Mouse (Mus musculus): ENCODE measurements at regions not wholly inside any gene's neighbourhood (a gene's known extent, or its start where the extent isn't known, plus 50 kb on each side); places are given as distances from the start of the nearest gene placed in this dataset.
A peak's percentile ranks its signal among the peaks of the same experiment; 100 is the strongest.

- DNase-seq, result no peak
- intact Hi-C loops (cut with DNase I), result no loop called here
These were observed 419.2 kb downstream of the Ajap1 start for GRCm38 (mm10) chr4:153063402-153063801.

- intact Hi-C loops (cut with DNase I), result no loop called here
- no peak for DNase-seq
These were observed 424.5 kb downstream of the Ajap1 start for GRCm38 (mm10) chr4:153058152-153058551.

DNA sequence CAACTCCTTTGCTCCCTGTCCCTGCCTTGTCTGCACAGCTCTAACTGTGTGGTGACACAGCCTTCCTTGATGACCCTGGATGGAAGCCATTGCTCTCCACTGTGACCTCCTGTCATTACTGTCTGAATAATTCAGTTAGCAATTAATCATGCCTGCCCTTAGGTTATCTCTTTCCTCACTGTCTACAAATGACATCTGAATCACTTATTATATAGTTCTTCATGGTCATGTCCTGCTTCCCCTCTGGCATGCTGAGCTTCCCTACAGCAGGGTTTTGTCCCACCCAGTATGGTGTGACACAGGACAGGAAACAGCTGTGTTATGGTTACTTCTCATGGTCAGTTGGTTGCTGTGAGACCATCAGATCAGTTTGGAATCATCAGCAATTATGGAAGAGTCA is 458.9 kb downstream of the Ajap1 start:
- DNase-seq, result no peak
- intact Hi-C loops (cut with DNase I), result no loop called here

GRCm38 (mm10) chr4:153019211-153019610 is 463.4 kb downstream of the Ajap1 start:
- no peak for DNase-seq
- intact Hi-C loops (cut with DNase I), result loop anchor here (10.0 kb wide), 1 partner anchor 394 kb away; no protein-coding TSS in a partner anchor

GRCm38 (mm10) chr4:153018138-153018921 is 464.3 kb downstream of the Ajap1 start:
- no peak for DNase-seq
- intact Hi-C loops (cut with DNase I), result loop anchor here (10.0 kb wide), 1 partner anchor 394 kb away; no protein-coding TSS in a partner anchor

DNA sequence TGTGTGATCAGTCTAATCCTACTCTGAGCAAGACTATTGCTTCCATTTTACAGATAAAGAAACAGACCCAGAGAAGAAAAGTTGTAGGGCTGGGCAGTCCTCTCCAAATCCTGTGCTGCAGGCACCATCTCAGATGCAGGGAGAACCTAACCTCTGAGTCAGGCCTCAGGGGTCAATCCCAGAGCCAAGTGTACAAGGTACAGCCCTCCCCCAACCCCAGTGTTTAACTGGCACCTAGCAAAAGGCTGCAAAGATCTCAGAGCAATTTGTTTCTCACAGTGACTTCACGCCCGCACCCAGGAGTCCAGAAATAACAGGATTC is 464.8 kb downstream of the Ajap1 start:
- no peak for DNase-seq
- intact Hi-C loops (cut with DNase I), result loop anchor here (10.0 kb wide), 1 partner anchor 393 kb away; no protein-coding TSS in a partner anchor

GRCm38 (mm10) chr4:153003338-153003737 is 479.3 kb downstream of the Ajap1 start:
- no peak for DNase-seq

DNA sequence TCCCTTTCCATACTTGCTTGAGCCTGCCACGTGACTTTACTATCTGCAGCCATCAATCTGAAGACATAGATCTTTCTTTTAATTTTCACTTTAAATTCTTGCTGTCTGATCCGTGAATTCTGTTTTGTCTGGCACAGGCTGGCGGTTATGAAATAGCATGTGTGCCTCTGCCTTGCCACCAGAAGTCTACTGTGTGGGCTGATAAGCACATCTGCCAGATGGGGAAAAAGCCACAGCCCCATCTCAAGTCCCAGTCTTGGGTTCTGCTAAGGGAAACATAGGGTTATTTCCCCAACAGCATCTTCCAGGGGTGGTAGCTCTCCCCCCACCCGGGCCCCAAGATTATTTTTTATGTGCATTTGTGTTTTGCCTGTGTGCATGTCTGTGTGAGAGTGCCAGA is 480.1 kb downstream of the Ajap1 start:
- intact Hi-C loops (cut with DNase I), result no loop called here
- DNase-seq, result no peak

More at GRCm38 (mm10) chr4:153003338-153003737, 479.3 kb downstream of the Ajap1 start:
- intact Hi-C loops (cut with DNase I), result no loop called here

DNA sequence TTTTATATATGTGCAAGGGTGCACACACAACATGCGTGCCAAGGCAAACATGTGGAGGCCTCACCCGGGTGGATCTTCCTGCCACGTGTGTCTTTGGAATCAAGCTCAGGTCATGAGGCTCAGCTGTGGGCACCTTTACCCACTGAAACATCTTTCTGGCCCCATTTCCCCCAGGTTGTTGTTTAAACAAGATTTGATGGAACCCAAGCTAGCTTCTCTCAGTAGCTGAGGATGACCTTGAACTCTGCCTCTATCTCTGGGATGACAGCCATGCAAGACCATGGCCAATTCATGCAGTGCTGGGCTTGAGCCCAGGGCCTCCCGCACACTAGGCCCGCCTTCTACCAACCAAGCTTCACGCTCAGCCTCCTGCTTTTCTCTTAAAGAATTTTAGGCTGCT is 480.9 kb downstream of the Ajap1 start:
- no peak for DNase-seq
- intact Hi-C loops (cut with DNase I), result no loop called here

DNA sequence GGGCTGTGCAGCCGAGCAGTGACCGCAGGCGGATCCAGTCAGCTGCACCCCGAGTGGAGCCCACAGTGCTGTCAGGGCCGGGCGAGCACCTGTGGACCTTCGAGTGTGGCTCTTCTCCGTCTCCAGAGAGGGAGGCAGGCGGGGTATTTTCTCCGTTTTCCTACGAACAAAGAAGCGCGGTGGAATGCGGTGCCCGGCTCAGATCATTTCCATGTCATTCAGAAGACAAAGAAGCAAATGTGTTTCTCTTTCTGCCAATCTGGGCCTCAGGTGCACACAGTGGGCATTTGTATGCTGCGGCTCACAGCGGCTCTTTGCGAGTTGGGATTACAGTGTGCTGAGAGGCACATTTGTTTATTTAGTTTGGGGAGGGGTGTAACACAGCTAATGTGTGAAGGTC is 483.1 kb downstream of the Ajap1 start:
- DNase-seq, result no peak
- intact Hi-C loops (cut with DNase I), result no loop called here

- intact Hi-C loops (cut with DNase I), result no loop called here
- peak; percentile 53 for DNase-seq
These were observed 485.4 kb downstream of the Ajap1 start for GRCm38 (mm10) chr4:152997251-152997650.

DNA sequence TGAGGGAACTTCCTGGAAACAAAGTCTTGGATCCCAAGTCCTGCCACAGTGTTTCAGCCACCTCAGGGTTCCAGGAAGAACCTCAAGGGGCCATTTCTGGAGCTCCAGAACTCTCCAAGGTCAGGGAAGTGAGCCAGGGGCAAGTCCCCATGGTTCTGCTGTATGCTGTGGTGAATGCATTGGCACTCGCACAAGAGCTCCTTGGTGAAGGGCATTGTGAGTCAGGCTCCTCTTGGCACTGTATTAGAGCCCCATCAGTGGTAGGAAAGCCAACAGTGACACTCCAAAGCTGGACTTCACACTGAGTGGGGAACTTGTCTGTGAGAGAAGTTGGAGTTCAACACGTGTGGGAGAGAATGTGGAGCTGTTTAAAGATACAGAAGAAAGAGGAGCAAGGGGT is 486.0 kb downstream of the Ajap1 start:
- DNase-seq, result peak; percentile 43
- intact Hi-C loops (cut with DNase I), result no loop called here

- no peak for DNase-seq
- intact Hi-C loops (cut with DNase I), result no loop called here
These were observed 487.5 kb downstream of the Ajap1 start for GRCm38 (mm10) chr4:152995052-152995595.

GRCm38 (mm10) chr4:152994206-152994605 is 488.4 kb downstream of the Ajap1 start:
- intact Hi-C loops (cut with DNase I), result no loop called here

DNA sequence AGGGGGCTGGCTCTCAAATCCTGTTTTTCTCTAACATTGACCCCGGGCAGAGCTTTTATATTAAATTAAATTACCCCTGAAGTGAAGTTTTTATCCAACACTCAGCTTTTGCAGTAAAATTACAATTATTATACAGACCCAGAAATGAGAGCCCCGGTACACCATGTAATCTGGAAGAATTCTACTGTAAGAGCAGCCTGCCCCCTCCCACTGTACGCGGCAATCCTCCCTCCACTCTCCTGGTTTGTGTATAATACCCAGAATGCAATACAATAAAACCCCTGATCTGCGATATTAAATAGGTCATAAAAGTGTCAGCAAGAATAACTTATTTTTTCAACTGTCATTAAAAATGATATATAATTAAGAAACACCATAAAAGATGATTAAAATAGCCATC is 492.3 kb downstream of the Ajap1 start:
- intact Hi-C loops (cut with DNase I), result no loop called here
- no peak for DNase-seq

More at GRCm38 (mm10) chr4:152994206-152994605, 488.4 kb downstream of the Ajap1 start:
- no peak for DNase-seq

- intact Hi-C loops (cut with DNase I), result no loop called here
- no peak for DNase-seq
These were observed 494.9 kb downstream of the Ajap1 start for GRCm38 (mm10) chr4:152987726-152988125.

GRCm38 (mm10) chr4:152975012-152975675 is 497.5 kb upstream of the Kcnab2 start:
- peak; percentile 36 for DNase-seq
- intact Hi-C loops (cut with DNase I), result no loop called here

DNA sequence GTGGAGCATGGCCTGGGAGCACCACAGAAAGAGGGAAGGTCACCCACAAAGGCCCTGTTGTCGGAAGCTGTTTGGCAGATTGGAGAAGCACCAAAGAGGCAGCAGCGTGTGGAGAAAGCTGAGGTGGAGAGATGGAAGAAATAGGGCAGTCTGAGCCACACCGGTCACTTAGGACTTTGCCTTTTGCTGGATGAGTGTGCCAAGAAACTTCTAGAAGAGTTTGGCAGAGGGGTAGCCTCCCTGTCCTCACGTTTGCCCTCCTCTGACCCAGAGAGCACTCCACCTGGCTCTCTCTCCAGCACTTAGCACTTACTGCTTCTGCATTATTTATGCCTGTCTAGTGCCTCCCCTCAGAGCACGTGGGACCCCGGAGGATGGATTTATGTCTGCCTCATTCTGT is 485.3 kb upstream of the Kcnab2 start:
- no peak for DNase-seq
- intact Hi-C loops (cut with DNase I), result no loop called here

- intact Hi-C loops (cut with DNase I), result no loop called here
- no peak for DNase-seq
These were observed 484.5 kb upstream of the Kcnab2 start for GRCm38 (mm10) chr4:152962165-152962564.

DNA sequence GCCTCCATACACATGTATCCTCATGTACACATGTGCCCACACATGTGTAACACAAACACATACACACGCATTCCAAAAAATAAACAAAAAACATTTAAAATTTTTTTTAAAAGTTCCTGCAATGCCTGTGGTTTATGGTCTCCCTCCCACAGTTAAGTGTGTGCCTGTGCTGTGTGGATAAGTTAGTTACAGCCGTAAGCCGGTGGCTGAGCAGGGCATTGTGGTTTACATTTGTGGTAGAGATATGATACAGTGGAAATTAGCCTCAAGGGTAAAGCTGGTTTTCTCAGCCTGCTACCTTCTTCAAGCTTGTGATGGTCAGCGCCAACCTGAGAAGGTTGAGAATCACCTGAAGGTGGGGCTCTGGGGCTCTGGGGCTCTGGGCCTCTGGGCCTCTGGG is 484.0 kb upstream of the Kcnab2 start:
- no peak for DNase-seq
- intact Hi-C loops (cut with DNase I), result no loop called here

DNA sequence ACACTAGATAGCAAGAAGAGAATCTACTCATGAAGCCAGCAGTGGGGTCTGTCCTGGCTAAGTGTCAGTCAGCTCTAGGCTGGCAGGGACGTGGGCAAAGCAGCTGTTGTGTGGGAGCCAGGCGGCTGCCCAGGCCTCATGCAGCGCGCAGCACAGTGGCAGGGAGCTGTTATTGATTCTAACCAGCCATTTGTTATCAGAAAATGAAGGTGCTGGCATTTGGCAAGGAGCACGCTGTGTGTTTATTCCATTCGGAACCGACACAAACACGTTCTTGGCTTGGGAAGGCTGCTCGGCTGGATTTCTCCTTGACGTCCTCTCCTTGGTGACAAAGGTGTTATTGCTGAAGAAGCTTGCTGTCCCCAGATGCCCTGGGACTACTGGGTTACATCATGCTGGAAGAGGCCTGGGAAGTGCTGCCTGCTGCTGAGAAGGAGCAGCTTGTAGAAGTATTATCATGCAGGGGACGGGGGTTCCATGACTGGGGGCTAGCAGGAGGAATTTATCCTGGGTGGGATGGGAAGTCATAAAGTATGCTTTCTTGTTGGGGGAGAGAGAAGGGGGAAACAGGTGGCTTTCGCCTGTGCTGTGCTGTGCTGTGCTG is 482.1 kb upstream of the Kcnab2 start:
- DNase-seq, result peak; percentile 44
- intact Hi-C loops (cut with DNase I), result no loop called here
